Mouse (Mus musculus) regulatory T cell (primary cell): ENCODE measurements at regions not wholly inside any gene's neighbourhood (a gene's known extent, or its start where the extent isn't known, plus 50 kb on each side); places are given as distances from the start of the nearest gene placed in this dataset.

Source experiments
- in situ Hi-C: fragments of 300-600 bp; cut with MboI, MseI; formaldehyde crosslinking; loops from one replicate; pipeline ENCODE4 v1.15.1; 2025; ENCODE audit warnings: high pct_unique_total_duplicates

DNA sequence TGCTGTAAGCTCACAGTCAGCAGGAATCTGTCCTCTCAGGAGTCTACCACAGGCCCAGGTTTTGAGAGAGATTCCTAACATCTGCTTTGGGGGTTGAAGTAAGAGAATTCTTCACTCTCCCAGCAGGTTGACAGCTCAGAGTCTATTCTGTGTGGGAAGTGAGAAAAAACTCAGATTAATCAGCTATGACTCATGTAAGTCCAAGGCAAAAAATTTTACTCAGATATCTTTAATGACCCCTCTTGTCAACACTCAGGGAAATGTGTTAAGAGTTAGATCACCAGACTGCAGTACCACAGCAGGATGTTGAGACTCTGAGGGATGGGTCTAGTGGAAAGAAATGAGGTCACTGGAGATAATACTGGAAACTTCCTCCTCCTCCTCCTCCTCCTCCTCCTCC is 688.4 kb downstream of the Hs3st4 start:
- in situ Hi-C loops = no loop called here

DNA sequence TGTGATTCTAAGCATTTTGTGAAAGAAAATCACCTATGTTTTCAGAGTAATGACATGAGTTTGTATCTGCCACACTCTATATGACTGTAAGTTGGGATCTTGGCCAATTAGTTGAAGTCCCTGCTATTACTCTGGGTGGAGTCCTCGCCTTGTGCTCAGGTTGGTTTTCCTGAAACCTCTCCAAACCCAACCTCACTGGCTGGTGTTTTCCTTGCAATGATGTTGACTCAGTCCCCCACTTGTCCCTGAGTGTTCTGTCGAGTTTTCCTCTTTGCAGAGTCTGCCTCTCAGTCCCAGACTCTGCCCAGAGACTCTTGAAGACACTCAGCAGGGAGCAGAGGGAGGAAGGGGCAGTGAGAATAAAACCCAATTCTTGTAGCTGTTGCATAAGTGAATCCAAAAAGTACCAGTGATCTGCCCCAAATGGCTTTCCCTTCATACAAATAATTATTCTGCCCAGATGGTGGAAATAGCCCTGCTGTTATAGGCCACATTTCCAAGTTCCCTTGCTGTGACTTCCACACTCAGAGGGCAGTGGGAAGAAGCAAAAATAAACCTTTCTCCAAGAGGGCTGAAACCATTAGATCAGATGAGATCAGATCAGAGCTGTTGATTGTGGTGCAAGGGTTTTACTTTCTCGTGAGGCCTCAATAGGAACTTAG is 694.3 kb downstream of the Hs3st4 start:
- in situ Hi-C loops = no loop called here

DNA sequence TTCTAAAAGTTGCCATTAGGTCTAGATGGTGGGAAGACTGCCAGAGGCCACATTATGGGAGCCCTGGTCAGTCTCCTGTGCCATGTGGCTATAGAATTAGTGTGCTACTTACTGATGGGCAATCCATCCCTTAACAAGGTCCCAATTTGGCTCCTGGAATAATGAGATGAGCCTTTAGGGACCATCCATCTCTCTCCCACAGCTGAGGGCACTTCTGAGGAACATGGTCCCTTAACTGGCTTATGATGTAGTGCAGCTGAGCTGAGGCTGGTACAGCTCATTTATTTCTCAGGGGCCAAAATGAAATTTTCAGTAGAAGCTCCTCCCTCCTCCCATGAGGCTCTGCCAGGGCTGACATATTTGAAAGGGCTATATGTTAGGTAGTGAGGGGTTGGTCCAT is 697.9 kb downstream of the Hs3st4 start:
- in situ Hi-C loops = no loop called here

DNA sequence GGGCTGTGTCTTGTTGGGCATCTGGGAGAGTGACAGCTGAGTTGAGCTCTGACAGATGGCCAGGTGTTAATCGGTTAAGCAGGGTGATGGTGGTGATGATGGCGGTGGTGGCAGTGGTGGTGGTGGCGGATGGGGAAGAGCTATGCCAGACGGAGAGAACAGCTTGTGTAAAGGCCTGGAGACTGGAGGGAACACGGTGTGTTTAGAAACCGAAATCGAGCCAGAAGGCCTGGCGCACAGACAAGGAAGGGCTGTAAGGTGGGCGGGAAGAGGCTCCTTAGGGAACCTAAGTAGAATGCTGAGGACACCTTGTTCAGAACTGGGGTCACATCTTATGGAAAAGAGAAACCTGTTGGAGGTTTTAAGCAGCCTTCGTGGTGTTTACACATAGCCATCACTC is 698.5 kb downstream of the Hs3st4 start:
- in situ Hi-C loops = no loop called here

DNA sequence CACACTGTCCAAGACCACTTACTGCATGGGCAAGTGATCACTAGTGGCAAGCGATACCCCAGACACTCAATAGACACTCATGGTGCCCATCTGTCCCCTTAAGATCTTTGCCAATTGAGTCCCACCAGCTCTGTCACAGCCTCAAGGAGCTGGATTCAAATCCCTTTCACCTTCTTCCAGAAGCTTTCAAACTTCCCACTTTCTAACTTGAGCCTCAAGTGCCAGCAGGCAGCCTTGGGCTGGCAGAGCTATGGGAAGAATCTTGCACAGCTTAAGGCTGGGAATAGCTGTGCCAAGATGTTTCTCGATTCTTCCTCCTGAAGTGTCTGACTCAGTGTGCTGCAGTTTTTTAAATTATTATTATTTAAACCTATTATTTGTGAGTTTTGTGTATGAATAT is 699.2 kb downstream of the Hs3st4 start:
- in situ Hi-C loops = no loop called here

DNA sequence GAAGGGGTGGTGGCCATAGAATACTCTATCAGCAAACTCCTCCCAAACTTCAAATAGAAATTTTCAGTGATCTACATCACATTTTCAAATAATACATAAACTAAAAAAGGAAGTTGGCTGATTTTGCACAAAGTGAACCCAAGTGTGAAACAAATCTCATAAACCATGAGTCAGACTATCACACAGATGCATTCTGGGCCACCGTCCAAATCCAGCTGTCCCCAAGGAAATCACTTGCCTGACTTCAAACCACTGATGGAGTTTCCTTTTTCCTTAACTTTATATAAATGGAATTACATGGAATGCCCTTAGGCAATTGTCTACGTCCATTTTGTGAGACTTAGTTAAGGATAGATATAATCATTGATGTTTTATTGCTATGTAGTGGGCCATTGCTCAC is 702.8 kb downstream of the Hs3st4 start:
- in situ Hi-C loops = no loop called here

DNA sequence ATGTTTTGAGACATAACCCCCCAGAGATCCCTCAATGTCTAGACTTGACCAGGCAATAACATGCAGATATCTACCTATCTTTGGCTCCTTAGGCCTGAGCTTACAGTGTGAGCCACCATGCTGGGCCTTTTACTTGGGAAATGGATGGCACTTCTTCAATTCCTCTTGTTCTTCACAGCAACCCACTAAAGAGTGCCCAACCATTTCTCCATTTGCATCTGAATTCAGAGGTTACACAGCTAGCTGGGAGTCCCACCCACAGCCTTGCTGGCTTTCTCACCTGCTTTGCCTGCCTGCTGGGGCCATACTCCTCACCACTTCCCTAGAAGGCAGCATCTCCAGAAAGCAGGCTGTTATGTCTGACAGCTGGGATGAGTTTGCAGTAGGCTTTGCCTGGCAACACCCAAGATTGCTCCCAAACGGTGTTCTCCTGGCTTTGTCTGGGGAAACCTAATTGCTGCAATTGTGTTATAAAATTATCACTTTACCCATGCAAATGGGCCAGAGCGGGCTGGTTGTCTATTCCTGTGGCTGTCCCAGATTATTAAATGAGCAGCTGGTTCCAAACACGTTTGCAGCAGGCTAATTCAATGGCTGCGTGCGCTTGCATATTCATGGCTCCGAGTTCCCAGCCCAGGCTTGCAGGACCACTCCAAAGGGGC is 721.6 kb downstream of the Hs3st4 start:
- in situ Hi-C loops = no loop called here

DNA sequence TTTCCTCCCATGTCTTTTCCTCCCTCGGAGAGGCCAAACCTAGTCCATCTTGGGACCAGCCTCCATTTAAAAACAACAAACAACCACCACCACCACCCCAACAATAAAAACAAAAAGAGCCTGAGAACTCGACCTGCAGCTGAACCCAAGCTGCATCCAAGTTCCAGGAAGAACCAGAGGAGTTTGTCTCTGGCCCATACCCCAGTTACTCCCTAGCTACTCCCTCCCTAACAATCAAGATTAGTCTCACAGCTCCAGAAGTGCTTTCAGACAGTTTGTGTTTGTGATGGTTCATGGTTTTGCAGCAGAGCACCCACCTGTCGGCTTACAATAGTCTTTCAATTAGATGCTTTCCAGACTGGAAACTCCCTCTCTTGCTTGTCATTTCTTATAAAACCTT is 724.5 kb downstream of the Hs3st4 start:
- in situ Hi-C loops = no loop called here

DNA sequence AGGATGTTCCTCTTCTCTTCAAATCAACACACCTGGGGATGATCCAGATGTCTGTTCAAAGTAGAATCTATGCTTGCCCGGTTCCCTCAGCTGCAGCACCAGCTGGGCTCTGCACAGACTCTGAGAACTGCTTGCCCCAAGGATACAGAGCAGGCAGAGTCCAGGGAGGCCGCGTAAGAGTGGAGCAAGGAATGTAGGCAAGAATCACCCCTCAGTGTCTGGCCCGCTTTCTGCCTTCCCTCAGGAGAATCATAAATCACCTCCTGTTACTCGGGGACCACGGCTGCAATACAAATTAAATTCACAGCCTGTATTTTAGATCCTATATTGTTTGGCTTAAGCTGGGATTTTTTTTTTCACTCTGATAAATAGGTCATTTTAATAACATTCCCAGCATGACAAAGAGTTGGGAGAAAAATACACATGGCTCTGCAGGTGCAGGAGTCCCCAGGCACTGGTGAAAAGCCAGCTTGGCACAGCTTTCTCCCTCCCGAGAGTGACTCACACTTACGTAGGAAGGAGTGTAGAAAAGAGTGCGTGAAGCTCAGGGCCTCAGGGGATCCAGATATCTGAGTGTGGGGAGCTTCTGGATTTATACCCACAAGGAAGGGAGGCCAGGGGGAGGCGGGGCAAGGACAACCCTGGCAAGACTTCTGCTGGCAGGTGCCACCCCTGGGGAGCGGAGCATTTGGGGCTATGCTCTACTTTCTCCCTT is 726.3 kb downstream of the Hs3st4 start:
- in situ Hi-C loops = no loop called here

DNA sequence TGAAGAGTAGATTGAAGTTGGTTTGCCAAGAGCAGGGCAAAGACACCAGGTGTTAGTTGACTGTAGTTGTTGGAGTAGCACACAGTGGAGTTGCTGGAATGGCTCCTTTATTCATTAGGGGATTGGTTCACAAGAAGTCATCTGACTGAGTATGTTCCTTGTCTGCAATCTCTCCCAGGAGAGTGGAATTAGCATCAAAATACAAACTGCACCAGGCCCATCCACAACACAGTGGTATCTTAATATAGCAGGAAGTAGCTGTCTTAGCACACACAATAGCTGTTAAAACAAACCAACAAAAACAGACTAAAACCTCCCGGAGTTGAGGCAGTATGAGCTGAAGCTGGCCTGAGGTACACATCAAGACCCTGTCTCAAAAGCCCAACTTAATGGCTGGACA is 723.5 kb upstream of the Kdm8 start:
- in situ Hi-C loops = no loop called here

DNA sequence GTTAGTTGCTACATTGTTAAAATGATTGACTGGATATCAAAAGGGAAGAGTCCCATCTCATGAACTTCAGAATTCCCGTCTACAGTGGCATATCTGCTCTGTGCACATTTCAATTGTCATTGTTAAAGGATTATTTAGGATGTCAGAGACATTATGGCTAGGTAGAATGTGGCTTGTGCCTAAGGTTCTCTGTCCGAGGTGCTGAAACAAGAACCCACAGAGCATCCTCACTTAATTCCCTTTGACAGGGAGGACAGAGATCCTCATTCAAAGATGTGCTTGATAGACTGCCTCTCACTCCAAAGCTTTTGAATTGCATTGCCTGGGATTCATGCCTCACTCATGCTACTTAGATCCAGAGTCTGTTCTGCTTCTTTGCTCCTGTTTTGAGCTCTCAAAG is 702.4 kb upstream of the Kdm8 start:
- in situ Hi-C loops = no loop called here

DNA sequence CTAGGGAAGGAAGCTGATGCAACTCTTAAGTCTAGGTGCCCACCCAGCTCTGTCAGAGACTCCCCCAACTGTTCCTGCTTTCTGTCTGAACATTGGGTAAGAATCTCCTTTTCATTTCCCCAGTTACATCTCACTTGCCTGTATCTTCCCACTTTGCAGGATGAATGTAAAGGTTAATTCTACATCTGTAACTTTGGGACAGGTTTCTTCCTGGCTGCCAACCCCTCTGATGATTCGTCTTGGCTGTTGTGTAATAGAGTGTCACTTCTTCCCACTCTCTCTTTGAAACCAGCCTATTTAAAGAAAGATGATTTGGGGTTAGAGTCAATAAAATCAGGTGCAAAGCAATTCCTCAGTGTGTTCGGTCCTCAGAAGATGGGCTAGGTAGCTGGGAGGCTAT is 698.2 kb upstream of the Kdm8 start:
- in situ Hi-C loops = no loop called here

DNA sequence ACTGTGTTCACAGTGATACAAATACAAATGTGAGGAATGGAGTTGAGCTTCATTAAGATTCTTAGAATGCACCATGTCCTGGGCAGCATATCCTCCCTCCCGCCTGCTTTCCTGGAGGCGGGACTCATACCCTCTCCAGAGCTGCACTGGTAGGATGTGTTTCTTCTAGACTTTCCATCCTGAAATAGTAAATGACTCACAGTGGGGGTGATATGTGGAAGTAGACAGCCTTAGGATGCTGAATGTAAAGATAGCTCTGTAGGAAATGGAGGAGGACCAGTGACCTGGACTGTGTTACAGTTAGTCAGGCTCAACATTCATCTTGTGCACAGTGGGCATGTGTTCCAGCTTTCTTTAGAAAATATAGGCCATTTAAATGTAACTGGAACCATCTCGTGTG is 696.1 kb upstream of the Kdm8 start:
- in situ Hi-C loops = no loop called here

DNA sequence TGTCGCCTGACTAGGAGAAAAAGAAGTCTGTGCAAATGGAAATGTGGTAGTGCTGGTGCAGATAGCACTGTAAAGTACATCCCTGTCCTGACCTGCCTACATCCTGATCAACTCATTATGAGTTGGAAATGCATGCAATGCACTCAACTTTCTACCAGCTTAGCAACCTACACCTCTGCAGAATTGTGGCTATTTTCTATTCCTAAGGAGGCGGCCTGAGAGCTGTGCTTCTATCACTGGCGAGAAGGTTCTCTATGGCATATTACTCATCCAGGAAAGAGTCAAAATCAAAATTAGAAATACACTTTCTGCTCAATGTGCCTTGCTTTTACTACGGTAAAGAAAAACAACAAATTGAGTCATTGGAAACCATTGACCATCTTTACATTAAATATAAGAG is 685.4 kb upstream of the Kdm8 start:
- in situ Hi-C loops = no loop called here

DNA sequence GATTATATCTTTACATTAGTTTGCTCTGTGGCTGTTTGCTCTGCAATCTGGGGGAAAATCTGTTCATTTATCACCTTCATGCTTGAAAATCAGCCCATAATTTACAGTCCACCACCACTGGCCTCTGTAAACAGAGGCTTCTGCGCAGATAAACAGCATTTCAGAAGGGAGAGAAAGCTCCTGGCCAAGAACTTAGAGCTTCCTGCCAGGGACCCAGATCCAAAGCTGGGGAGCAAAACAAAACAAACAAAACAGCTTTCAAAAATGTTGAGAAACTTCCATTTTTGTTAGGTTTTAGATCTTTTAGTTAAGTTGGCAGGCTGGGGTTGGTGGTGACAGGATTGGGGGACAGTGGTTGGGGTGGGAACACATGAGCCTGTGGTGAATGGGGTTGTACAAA is 666.7 kb upstream of the Kdm8 start:
- in situ Hi-C loops = no loop called here

DNA sequence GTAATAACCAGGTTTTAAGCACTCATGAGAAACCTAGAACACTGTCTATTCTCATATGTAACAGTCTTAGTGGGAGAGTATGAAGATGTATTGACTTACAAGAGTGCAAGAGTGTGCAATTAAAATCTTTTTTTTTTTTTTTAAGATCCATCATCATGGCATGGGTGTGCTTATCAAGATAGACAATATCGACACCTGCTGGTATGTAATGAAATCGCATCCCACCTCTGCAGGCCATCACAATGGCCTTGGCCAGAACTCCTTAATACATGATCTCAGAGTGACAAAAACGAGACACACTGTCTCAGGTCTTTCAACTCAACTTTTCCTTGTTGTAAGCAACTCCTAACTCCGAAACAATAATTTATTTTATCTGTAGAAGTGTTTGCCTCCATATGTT is 661.7 kb upstream of the Kdm8 start:
- in situ Hi-C loops = no loop called here

DNA sequence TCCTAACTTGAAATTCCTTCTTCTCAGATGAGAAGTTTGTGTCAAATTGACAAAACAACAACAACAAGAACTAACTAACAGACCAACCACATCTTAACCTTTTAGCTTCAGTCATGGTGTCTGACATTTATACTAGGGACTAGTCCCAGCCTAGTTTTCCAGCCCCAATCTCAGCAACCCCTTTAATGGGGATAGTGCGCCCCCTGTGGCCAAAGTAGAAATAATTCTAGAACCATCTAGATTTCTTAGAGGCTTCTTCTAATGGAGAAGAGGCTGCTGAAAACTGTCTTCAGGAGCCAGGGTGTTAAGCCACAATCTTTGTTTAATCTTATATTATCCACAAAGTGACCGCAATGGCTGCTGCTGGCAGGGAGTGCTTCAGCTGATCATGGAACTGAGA is 659.5 kb upstream of the Kdm8 start:
- in situ Hi-C loops = no loop called here

DNA sequence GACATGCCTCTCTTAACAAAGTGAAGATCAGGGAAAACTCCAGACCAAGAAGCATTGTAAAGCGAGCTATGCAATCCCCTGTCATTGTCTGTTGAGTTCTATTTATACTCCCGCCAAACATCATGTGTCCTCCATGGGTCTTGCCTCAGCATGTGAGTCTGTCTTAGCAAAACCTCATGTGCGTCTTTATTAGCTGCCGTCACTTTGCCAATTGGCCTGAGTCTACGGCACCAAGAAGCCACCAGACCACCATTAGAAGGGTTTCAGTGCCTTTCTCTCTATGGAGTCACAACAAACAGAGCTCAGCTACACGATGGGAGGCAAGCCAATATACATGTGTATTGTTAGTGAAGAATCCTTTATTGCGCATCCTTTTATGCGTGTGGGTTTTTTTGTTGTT is 658.6 kb upstream of the Kdm8 start:
- in situ Hi-C loops = no loop called here

DNA sequence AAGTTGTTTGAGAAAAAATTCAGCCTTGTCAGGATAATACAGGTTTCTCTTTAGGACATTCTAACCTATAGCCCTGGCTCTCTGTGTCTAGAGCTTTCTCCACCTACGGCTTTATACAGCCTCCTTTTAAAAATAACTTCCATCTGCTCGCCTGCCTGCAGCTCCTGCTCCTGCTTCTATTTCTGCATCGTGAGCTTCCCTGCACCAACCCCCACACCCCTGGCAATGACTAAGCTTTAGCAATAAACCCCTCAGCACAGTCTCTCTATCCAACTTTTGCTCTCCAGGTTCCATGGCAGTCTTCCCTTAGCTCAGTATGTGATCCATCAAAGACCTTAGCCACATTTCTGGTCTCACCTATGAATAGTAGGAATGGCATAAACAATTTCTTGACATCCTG is 655.7 kb upstream of the Kdm8 start:
- in situ Hi-C loops = no loop called here

DNA sequence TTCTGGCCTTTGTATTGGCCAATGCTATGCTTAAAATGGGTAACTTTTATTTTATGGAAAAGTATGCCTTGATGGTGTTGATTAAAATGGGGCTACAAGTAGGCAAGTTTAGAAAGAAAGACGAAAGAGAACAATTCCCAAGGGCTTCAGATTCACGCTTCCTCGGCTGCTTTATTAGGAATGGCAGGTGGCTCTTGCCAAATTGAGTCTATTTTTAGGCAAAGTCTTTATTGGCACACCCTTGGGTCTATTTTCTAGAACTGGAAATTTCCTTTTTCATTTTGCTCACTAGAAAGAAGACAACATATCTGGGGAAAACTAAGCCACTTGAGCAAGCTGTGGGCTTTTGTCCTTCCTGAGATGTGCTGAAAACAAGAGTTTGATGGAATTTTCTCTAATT is 641.4 kb upstream of the Kdm8 start:
- in situ Hi-C loops = no loop called here

DNA sequence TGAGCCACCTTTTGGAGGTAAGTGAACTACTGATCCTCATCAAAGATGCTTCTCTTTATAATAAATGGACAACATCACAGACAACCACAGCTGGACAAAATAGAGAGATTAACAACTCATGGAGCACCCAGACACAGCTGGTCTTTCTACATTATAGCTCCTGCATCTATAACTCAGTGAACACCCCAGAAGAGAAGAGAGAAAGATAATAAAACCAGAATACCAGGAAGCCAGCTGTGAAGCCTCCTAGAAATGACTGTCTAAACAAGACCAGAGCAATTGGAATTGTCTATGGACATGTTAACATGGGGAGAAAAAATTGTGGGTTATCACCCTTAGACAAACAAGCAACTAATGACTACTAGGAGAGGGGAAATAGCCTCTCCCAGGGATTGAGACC is 609.8 kb upstream of the Kdm8 start:
- in situ Hi-C loops = loop anchor here (10.0 kb wide), 1 partner anchor 200 kb away; no protein-coding TSS in a partner anchor

DNA sequence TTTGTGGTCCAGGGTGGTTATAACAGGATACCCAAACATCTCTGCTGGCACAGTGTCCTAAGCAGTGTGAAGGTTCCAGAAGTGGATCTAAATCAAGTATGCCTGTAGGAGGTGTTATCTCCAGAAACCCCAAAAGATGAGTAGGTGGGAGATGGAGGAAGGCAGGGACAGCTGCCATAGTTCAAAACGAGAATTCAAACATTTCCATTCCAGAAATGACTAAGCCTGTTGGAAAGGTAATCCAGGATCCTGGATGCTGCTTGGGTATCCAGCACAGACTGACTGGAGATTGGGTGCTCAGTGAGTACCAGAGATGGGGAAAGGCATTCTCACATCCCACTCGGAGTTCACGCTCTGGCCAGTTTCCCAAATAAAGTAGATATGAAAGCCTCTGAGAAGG is 607.9 kb upstream of the Kdm8 start:
- in situ Hi-C loops = loop anchor here (10.0 kb wide), 1 partner anchor 198 kb away; no protein-coding TSS in a partner anchor

DNA sequence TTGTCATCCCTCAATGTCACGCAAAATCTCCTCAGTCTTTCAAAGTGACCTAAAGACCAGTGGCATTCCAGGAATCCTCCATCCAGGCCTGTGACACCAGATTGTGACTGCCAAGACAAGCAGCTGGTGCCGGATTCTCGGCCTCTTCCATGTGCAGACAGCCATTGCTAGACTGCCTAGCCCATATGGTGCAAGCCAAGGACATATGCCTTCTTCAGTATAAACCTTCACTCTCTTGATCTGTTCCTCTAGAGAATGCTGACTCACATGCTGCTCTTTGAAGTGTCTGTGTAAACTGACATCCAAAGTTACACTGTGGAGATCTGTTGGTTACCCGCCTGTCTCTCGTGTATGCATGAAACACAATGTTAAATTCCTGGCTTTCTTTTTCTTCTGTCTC is 589.4 kb upstream of the Kdm8 start:
- in situ Hi-C loops = no loop called here
